Mouse (Mus musculus): Measurements from ENCODE around the gene Unc93a2. TPM values are rescaled to one million over a fixed set of nuclear protein-coding genes. Genes with fewer than 3 reads are reported as not detected.
A peak's percentile ranks its signal among the peaks of the same experiment; 100 is the strongest.
"Not testable (repeated sequence)": the region's sequence is repeated elsewhere in the genome, so short reads cannot be mapped to it uniquely, and the experiment has no call there.

Unc93a2 gene
- polyA plus RNA-seq, 1 experiment from 2014 or later, result not detected

DNA sequence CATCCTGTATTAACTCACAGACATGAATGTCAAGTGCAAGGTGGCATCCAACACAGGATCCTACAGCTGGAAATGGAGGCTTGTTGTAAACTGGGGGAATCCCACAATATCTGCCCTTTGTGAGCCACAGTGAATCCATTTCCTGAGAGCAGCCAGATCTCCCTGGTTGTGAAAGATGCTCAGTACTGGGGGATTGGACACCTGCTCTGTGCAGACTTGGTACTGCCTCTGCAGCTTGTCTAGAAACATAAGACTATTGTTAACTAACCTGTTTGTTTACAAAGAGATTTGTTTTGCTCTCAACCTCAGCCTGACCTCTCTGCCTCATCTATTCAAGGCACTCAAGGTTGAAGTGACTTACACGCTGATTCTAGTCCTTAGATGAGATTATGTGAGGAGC is 19.0 kb downstream of the Unc93a2 start:
- not testable (repeated sequence) for H3K27ac ChIP-seq; H3K9me3 ChIP-seq; H3K27me3 ChIP-seq; H3K4me2 ChIP-seq; H3K4me3 ChIP-seq; ATAC-seq (ENCODE audit: insufficient number of reproducible peaks, insufficient read depth, low FRiP score, low TSS enrichment, low read depth); H3K36me3 ChIP-seq; H3K9ac ChIP-seq; H3K4me1 ChIP-seq
- 29% methylated on average over 1 of the region's 1 CpGs for WGBS

DNA sequence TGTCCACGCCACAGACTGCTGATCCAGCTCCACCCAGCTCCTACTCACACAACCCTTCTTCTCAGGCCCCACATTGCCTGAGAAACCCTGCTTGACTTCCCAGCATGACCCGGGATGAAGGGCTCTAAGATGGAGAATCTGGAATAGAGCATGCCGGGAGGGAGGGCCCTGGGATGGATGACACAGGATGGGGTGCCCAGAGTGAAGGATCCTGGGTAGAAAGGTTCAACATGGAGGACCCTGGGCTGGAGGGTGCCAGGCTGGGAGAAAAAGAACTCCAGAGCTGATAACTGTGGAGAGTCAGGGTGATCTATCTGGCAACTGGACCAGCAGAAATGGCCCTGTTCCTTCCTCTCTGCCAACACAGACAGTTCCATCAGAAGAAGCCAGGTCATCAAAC is 19.6 kb downstream of the Unc93a2 start:
- not testable (repeated sequence) for ATAC-seq (ENCODE audit: insufficient number of reproducible peaks, insufficient read depth, low FRiP score, low TSS enrichment, low read depth); H3K4me1 ChIP-seq

DNA sequence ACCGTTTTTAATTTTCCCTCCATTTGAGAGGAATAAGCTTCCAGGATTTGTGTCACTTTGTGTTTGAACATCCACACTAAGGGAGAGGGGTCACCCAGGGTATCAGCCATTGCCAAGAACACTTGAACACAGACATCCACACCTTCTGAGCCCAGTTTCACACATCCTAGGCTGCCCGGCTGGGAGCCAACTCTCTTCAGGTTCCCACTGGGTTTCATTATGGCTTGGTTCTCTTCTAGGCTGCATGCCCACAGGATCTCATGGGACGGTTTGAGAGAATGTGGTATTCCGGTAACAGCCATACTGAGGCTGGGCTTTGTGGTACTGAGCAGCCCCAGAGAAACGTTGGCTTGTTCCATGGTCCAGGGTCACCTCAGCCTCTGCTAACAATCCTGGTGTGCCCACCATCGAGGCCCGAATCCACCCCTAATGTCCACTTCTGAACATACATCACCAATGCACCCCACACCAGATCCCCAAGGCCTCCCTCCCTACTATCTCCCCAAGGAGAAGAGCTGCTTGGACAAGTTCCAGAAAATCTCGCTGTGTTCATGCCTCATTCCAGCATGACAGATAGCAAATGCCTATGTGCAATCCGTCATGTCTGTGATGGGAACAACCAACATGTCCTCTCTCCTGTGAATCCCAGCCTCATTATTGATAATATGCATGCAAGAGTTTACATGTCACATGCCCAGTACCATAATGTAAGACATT is 24.4 kb downstream of the Unc93a2 start:
- not testable (repeated sequence) for H3K9ac ChIP-seq; H3K27ac ChIP-seq; H3K4me1 ChIP-seq; H3K4me2 ChIP-seq; H3K27me3 ChIP-seq; H3K36me3 ChIP-seq; H3K9me3 ChIP-seq; H3K4me3 ChIP-seq; ATAC-seq (ENCODE audit: insufficient number of reproducible peaks, insufficient read depth, low FRiP score, low TSS enrichment, low read depth)
- 83% methylated on average over 9 of the region's 9 CpGs for WGBS

More for the DNA sequence above, 19.6 kb downstream of the Unc93a2 start:
- not testable (repeated sequence) for H3K36me3 ChIP-seq, H3K4me3 ChIP-seq, H3K9ac ChIP-seq, H3K4me2 ChIP-seq, H3K27ac ChIP-seq, H3K9me3 ChIP-seq, H3K27me3 ChIP-seq
- WGBS, result 67% methylated on average over 1 of the region's 3 CpGs

DNA sequence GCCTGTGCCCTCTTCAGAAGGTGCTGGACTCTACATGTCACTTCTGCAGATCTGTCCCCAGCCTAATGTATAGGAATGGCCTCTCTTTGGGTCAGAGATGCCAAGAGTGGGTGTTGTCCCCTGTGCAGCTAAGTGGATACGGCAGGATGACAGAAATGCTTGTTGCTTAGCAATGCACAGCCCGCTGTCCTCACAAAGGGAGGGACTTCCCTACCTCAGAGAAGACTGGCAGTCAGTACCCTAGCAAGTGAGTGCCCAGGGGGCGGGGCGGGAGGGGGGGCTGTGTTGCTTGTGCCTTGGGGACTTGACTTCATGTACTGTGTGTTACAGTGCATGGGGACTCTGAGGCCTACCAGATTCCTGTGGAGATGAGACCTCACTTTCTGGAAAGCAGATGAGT is 25.5 kb downstream of the Unc93a2 start:
- ATAC-seq (ENCODE audit: insufficient number of reproducible peaks, insufficient read depth, low FRiP score, low TSS enrichment, low read depth), result 0 out of 2 replicates have a peak, but pooled peaks have one; percentile 15
- H3K4me1 ChIP-seq, H3K36me3 ChIP-seq, H3K9ac ChIP-seq, H3K27me3 ChIP-seq, H3K27ac ChIP-seq, H3K4me2 ChIP-seq, H3K9me3 ChIP-seq, H3K4me3 ChIP-seq: not testable (repeated sequence)
- WGBS, result 86% methylated on average over 4 of the region's 4 CpGs

DNA sequence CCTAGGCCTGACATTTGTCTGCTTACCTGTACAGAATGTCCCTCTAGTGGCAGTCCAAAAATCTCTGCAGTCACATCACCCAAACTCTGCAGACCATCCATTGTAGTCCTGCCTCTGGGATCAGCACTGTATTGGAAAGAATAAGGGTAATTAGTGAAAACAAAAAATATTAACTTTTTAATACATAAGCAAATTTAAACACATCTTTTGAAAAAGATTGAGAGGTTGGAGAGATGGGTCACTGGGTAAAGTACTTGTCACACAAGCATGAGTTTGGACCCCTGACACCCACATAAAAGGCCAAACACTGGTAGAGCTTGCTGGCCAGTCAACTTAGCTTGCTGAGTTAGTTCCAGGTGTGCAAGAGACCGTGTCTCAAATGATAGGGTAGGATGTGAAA is 32.7 kb downstream of the Unc93a2 start, which contains the start of gene Ttll2:
TSS of gene Ttll2 (minus strand) at position 101 of the 400 bp plus-strand sequence.
- H3K4me3 ChIP-seq; H3K9me3 ChIP-seq; H3K4me1 ChIP-seq; H3K27ac ChIP-seq; H3K36me3 ChIP-seq; H3K27me3 ChIP-seq; H3K4me2 ChIP-seq; H3K9ac ChIP-seq; ATAC-seq (ENCODE audit: insufficient number of reproducible peaks, insufficient read depth, low FRiP score, low TSS enrichment, low read depth): not testable (repeated sequence)
- 100% methylated on average over 1 of the region's 1 CpGs for WGBS

DNA sequence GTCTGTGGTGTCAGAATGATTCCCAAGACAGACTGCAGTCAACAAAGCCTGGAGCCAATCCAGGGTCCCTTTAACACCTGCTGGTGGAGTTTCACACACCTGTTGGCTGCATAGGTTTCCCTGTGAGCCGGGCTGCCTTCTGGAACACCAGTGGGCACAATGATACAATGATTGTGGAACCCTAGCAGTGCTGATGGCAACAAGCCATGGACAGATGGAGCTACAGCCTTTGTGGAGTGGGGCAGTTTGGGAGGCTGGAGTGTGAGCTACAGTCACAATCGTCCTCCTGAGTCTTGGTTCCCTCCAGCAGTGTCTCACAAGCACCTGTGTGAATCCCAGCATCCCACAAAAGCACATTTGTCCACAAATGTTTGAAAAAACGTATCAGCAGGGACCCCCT is 36.5 kb downstream of the Unc93a2 start:
- not testable (repeated sequence) for ATAC-seq (ENCODE audit: insufficient number of reproducible peaks, insufficient read depth, low FRiP score, low TSS enrichment, low read depth); H3K4me2 ChIP-seq; H3K4me1 ChIP-seq; H3K27me3 ChIP-seq; H3K9ac ChIP-seq; H3K27ac ChIP-seq; H3K9me3 ChIP-seq; H3K4me3 ChIP-seq; H3K36me3 ChIP-seq
- WGBS, result 66% methylated on average over 2 of the region's 3 CpGs

DNA sequence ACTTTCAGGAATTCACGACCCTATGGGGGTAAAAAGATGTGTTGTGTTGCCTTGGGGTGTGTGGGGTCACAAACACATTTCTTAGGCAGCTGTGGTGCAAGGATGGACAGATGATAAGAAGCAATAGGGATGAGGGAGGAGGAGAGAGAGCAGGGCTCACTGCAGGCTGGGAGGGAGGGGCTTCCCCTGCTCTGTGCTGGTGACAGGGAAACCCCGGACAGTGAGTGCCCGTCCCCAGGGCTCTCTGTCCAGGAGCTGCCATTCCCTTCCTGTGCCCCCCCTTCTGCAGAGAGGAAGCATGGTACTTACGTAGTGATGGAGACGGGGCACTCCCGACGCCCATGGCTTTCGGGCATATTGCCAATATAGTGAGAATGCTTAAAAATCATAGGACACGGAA is 47.9 kb downstream of the Unc93a2 start:
- 68% methylated on average over 8 of the region's 9 CpGs for WGBS
- H3K9me3 ChIP-seq; H3K4me3 ChIP-seq; H3K4me1 ChIP-seq; H3K27me3 ChIP-seq; H3K9ac ChIP-seq; ATAC-seq (ENCODE audit: insufficient number of reproducible peaks, insufficient read depth, low FRiP score, low TSS enrichment, low read depth); H3K4me2 ChIP-seq; H3K36me3 ChIP-seq; H3K27ac ChIP-seq: not testable (repeated sequence)

DNA sequence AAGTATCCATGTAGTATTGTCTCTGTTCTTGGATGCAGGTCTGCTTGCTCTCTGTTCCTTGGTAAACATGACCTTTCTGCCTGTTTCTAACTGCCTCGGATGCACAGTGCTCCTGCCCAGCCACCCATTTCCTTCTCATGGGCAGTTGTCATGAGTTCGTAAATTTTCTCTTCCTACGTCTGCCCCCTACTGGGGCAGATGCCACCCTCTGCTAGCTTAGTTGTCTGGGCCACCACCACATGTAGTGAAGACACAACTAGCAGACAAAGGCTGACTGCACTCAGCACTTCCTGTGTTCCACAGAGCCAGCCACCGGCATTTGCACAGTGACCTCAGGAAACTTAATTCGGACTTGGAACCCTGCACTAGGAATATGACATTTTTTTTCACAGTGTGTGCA is 52.5 kb downstream of the Unc93a2 start:
- H3K36me3 ChIP-seq; H3K4me2 ChIP-seq; H3K4me1 ChIP-seq; H3K9ac ChIP-seq; ATAC-seq (ENCODE audit: insufficient number of reproducible peaks, insufficient read depth, low FRiP score, low TSS enrichment, low read depth); H3K27me3 ChIP-seq; H3K27ac ChIP-seq; H3K9me3 ChIP-seq; H3K4me3 ChIP-seq: not testable (repeated sequence)
- 85% methylated on average over 3 of the region's 5 CpGs for WGBS

DNA sequence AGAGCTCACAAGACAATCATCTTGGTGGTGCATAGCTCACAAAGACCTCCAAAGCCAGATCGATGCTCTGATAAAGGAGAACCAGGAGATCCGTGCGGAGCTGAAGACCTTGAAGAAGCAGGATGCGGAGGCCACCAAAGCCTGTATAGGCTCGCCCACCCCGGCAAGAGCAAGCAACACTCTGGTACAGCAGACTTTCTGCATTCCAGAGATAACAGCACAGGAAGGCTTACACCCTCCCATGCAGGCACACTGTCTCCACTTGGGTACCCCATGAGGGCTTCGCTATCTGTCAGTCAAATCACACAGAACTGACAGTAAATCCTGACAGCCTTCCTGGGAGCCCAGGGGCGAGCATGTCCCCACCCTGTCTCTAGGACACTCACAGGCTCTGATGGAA is 58.8 kb downstream of the Unc93a2 start:
- peak; percentile 56; the same call in 1 of the 2 replicates for ATAC-seq (ENCODE audit: insufficient number of reproducible peaks, insufficient read depth, low FRiP score, low TSS enrichment, low read depth)
- H3K4me1 ChIP-seq, H3K4me2 ChIP-seq, H3K4me3 ChIP-seq, H3K27ac ChIP-seq, H3K9ac ChIP-seq, H3K9me3 ChIP-seq, H3K36me3 ChIP-seq, H3K27me3 ChIP-seq: not testable (repeated sequence)
- WGBS, result 54% methylated on average over 5 of the region's 8 CpGs

DNA sequence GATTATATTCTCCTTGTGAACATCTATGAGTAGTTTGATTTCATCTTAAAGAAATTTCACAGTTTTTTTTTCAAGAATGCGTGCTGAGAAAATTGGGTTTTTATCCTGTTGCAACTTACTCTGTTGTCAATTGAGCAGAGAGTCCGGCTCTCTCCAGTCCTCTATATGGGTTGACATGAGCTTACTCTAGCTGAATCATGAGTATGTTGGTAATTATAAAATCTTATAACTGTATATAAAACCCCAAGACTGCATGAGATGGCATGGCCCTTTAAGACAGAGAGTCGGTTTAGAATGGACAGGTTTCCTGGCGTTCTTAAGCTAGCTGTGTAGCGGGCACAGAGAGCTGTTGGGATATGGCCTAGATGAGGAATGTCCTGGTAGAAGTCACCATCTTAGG is 60.9 kb downstream of the Unc93a2 start, which contains the start of gene Tcp10a:
TSS of gene Tcp10a (plus strand) at position 301 of the 400 bp plus-strand sequence.
- 94% methylated on average over 5 of the region's 5 CpGs for WGBS
- H3K27me3 ChIP-seq; H3K36me3 ChIP-seq; H3K4me3 ChIP-seq; H3K4me1 ChIP-seq; H3K4me2 ChIP-seq; H3K9ac ChIP-seq; H3K27ac ChIP-seq; ATAC-seq (ENCODE audit: insufficient number of reproducible peaks, insufficient read depth, low FRiP score, low TSS enrichment, low read depth); H3K9me3 ChIP-seq: not testable (repeated sequence)

DNA sequence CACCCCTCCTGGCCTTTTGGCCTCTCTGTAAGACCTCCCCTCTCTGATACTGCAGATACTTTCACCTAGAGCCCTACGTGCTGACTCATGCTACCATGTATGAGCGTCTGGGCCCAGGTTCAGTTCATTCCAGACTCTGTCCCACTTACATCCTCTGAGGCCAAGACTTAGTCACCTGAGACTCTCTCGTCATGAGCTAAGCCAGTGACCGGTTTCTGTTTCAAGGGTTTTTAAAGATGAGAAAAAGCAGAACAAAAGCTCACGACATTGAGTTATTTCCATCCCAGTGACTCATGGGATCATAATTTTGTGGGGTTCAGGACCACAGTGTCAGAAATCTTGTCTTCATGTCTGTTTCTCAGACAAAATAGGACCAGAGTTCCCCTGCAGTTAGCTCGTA is 65.5 kb downstream of the Unc93a2 start:
- not testable (repeated sequence) for H3K9me3 ChIP-seq; ATAC-seq (ENCODE audit: insufficient number of reproducible peaks, insufficient read depth, low FRiP score, low TSS enrichment, low read depth); H3K9ac ChIP-seq; H3K27ac ChIP-seq; H3K4me1 ChIP-seq; H3K4me3 ChIP-seq; H3K4me2 ChIP-seq; H3K36me3 ChIP-seq; H3K27me3 ChIP-seq
- WGBS, result 77% methylated on average over 6 of the region's 6 CpGs

DNA sequence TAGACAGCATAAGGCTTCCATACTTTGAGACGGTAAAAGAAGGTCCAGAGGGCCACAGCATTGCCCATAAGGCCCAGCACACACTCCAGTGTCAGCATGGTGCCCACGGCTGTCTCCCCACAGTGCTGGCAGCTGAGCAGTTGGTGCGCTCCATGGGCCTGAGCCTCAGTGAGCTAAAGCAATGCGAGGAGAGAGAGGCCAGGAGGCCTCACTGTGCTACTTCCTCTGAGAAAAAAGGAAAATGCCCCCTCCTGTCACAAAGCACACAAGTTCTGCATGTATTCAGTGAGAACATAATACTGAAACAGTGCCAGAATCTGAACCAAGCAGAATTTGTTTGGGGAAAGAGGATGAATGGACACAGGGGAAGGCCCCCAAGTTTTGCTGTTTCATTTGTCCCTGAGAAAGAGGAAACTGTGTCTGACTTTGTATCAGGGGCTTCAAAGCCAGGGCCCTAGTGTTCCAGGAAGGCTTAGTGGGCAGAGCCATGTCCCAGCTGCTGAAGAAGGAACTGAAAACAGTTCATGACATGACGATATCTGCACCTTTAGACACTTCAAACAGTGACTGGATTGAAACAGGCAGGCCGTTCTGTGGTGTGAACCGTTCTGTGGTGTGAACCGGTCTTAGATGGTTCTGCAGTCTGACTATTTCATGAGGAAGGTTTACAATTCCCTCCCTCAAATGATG is 69.4 kb downstream of the Unc93a2 start:
- H3K27me3 ChIP-seq; H3K27ac ChIP-seq; H3K4me1 ChIP-seq; H3K9me3 ChIP-seq; ATAC-seq (ENCODE audit: insufficient number of reproducible peaks, insufficient read depth, low FRiP score, low TSS enrichment, low read depth); H3K36me3 ChIP-seq; H3K4me3 ChIP-seq; H3K9ac ChIP-seq; H3K4me2 ChIP-seq: not testable (repeated sequence)
- WGBS, result 86% methylated on average over 7 of the region's 8 CpGs
